Mouse (Mus musculus): Measurements from ENCODE around the gene Mtcl1.
"Not testable (repeated sequence)": the region's sequence is repeated elsewhere in the genome, so short reads cannot be mapped to it uniquely, and the experiment has no call there.

Mtcl1 gene

GRCm38 (mm10) chr17:66447978-66448377 is 1.6 kb downstream of the Mtcl1 start:
- DNase-seq (ENCODE audit: low spot score), result no peak

- no peak for DNase-seq (ENCODE audit: low spot score)
Observed at GRCm38 (mm10) chr17:66447007-66447312, 2.6 kb downstream of the Mtcl1 start.

- peak; percentile 39 for DNase-seq (ENCODE audit: low spot score)
Observed at GRCm38 (mm10) chr17:66446196-66447006, 3.1 kb downstream of the Mtcl1 start.

- DNase-seq (ENCODE audit: low spot score), result peak; percentile 74
Observed at GRCm38 (mm10) chr17:66444059-66444700, 5.4 kb downstream of the Mtcl1 start.

GRCm38 (mm10) chr17:66439888-66440287 is 9.7 kb downstream of the Mtcl1 start:
- DNase-seq (ENCODE audit: low spot score), result no peak

GRCm38 (mm10) chr17:66439051-66439753 is 10.3 kb downstream of the Mtcl1 start:
- DNase-seq (ENCODE audit: low spot score), result no peak

- DNase-seq (ENCODE audit: low spot score), result no peak
Observed at GRCm38 (mm10) chr17:66438137-66438536, 11.4 kb downstream of the Mtcl1 start.

- DNase-seq (ENCODE audit: low spot score), result peak; percentile 31
Observed at GRCm38 (mm10) chr17:66436811-66437210, 12.7 kb downstream of the Mtcl1 start.

- DNase-seq (ENCODE audit: low spot score), result no peak
Observed at GRCm38 (mm10) chr17:66435982-66436381, 13.6 kb downstream of the Mtcl1 start.

- no peak for DNase-seq (ENCODE audit: low spot score)
Observed at GRCm38 (mm10) chr17:66435007-66435406, 14.5 kb downstream of the Mtcl1 start.

- DNase-seq (ENCODE audit: low spot score), result no peak
Observed at GRCm38 (mm10) chr17:66434566-66434965, 15.0 kb downstream of the Mtcl1 start.

- DNase-seq (ENCODE audit: low spot score), result not testable (repeated sequence)
Observed at GRCm38 (mm10) chr17:66424601-66425000, 24.9 kb downstream of the Mtcl1 start.

GRCm38 (mm10) chr17:66419421-66419820 is 30.1 kb downstream of the Mtcl1 start:
- no peak for DNase-seq (ENCODE audit: low spot score)

GRCm38 (mm10) chr17:66417748-66418147 is 31.8 kb downstream of the Mtcl1 start:
- peak; percentile 66 for DNase-seq (ENCODE audit: low spot score)

- no peak for DNase-seq (ENCODE audit: low spot score)
Observed at GRCm38 (mm10) chr17:66417329-66417728, 32.2 kb downstream of the Mtcl1 start.

GRCm38 (mm10) chr17:66416841-66417313 is 32.7 kb downstream of the Mtcl1 start:
- DNase-seq (ENCODE audit: low spot score), result peak; percentile 93

GRCm38 (mm10) chr17:66416436-66416835 is 33.1 kb downstream of the Mtcl1 start:
- no peak for DNase-seq (ENCODE audit: low spot score)

GRCm38 (mm10) chr17:66414331-66414730 is 35.2 kb downstream of the Mtcl1 start:
- no peak for DNase-seq (ENCODE audit: low spot score)

- DNase-seq (ENCODE audit: low spot score), result no peak
Observed at GRCm38 (mm10) chr17:66412155-66412970, 37.2 kb downstream of the Mtcl1 start.

GRCm38 (mm10) chr17:66410884-66411426 is 38.6 kb downstream of the Mtcl1 start:
- DNase-seq (ENCODE audit: low spot score), result no peak

- no peak for DNase-seq (ENCODE audit: low spot score)
Observed at GRCm38 (mm10) chr17:66409070-66409605, 40.4 kb downstream of the Mtcl1 start.

Measured in MN1 (cell line).